Mouse (Mus musculus): ENCODE measurements at regions not wholly inside any gene's neighbourhood (a gene's known extent, or its start where the extent isn't known, plus 50 kb on each side); places are given as distances from the start of the nearest gene placed in this dataset.

DNA sequence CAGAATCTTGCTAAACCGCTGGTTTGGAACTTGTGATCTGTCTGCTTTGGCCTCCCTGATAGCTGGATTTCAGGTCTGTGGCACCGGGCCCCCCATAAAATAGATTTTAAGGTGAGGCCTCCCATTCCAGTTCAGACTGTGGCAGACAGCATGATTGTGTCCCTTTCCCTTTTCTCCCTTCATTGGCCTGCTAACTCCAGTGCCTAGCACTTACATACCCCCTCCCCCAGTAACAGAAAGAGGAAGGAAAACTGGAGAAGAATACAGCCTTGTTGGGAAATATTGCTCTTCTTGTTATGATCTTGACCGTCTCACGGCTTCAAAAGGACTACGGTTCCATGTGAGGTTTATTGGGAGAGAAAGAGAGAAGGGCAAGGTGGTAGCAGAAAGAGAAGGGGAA is 99.7 kb upstream of the Lgalsl start:
- no peak for ATAC-seq
- H3K4me1 ChIP-seq, result no peaks in the 10 kb centered on the region
- no peak overlapping the region for H3K4me2 ChIP-seq
- no peak overlapping the region for H3K4me3 ChIP-seq
- no peak overlapping the region for H3K27ac ChIP-seq
- 64% methylated on average over 5 of the region's 5 CpGs for WGBS (ENCODE audit: insufficient replicate concordance)
- H3K9me3 ChIP-seq (replicated peaks), result no peaks in the 10 kb centered on the region
- H3K9ac ChIP-seq, result no peak overlapping the region
- no peaks in the 10 kb centered on the region for H3K36me3 ChIP-seq
- peaks cover 3% of the 10 kb centered on the region; the same call in 1 of the 2 replicates for H3K27me3 ChIP-seq (replicated peaks)

DNA sequence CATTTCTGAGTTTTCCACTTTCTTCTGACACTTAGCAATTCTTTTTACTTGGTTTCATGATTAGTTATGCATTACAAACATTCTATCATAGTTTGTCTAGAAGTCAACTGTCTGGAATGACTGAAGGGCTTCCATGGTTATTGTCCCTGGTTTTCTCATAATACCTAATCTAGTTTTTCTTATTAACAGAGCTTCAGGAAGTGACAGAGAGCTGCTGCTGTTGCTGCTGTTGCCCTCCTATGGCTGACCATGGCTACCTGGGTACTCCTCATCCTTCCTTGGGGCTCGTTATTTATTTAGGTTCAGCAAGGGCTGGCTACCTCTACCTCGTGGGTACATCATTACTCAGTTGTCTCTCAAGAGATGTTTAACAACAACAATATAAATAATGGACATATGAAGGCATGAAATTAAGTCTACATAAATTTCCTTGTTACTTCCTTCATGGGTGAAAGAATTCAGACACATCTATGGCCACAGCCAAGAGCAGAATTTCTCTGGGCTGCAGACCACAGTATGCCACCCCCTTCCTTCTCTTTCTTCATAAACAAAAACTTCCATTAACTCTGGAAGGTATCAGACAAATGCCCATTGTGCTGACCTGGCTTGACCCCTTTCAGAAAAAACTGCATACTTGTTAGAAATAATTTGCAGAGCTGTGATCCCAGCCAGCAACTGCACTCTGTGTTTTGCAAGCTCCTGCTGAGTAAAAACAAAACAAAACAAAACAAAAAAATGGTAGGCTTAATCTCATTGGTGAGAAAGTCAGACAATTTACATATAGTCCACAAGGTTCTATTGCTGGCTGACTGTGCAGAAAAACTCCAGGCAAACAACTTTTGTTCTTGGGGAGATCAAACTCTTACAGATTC is 103.6 kb upstream of the Lgalsl start:
- Histone ChIP-seq H3K4me2 (no peak overlapping the region), H3K27ac (no peak overlapping the region), H3K9ac (no peak overlapping the region), H3K36me3 (no peaks in the 10 kb centered on the region), H3K9me3 (replicated peaks) (no peaks in the 10 kb centered on the region), H3K4me1 (peaks cover 4% of the 10 kb centered on the region; the same call in 1 of the 2 replicates), H3K4me3 (no peak overlapping the region), H3K27me3 (replicated peaks) (peaks cover 3% of the 10 kb centered on the region; the same call in 1 of the 2 replicates)
- WGBS (ENCODE audit: insufficient replicate concordance), result 32% methylated on average over 2 of the region's 2 CpGs
- no peak for ATAC-seq

DNA sequence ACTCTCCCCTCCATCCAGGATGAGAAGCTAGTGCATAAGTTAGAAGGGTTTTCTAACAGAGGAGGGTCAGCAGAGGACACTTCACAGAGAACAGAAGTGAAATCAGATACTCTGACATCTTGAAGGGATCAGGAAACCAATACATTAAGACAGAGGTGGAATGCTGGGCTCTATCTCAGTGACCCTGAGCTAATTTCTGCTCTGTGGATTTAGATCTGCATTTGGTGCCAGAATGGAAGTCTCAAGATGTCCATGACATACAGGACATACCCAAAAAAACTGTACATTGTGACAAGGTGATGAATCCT is 104.2 kb upstream of the Lgalsl start:
- H3K9me3 ChIP-seq (replicated peaks), result no peaks in the 10 kb centered on the region
- H3K27me3 ChIP-seq (replicated peaks), result peaks cover 3% of the 10 kb centered on the region; the same call in 1 of the 2 replicates
- no peak overlapping the region for H3K9ac ChIP-seq
- ATAC-seq, result no peak
- H3K4me1 ChIP-seq, result peaks cover 4% of the 10 kb centered on the region; the same call in 1 of the 2 replicates
- no peak overlapping the region for H3K4me3 ChIP-seq
- H3K36me3 ChIP-seq, result no peaks in the 10 kb centered on the region
- no peak overlapping the region for H3K4me2 ChIP-seq
- H3K27ac ChIP-seq, result no peak overlapping the region

DNA sequence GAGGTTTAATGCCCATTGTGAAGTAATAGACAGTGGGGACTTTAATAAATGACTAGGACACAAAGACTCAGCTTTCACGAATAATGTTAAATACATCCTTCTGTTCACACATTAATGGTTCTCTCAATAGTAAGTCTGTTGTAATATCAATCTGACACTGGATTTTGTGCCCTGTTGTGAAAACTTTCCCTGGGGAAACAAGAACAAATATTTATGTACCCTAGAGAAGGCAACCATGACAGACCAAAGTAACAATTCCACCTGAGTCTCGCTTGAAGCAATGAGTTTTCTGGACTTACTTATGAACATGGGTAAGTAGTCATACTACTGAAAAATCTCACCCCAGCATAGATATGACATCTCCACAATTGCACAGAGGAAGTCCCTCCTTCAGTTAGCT is 105.1 kb upstream of the Lgalsl start:
- Histone ChIP-seq H3K27me3 (replicated peaks) (peaks cover 3% of the 10 kb centered on the region; the same call in 1 of the 2 replicates), H3K4me1 (peaks cover 4% of the 10 kb centered on the region; the same call in 1 of the 2 replicates), H3K36me3 (no peaks in the 10 kb centered on the region), H3K4me3 (no peak overlapping the region), H3K9ac (no peak overlapping the region), H3K9me3 (replicated peaks) (no peaks in the 10 kb centered on the region), H3K27ac (no peak overlapping the region), H3K4me2 (no peak overlapping the region)
- ATAC-seq, result no peak
- WGBS (ENCODE audit: insufficient replicate concordance), result 69% methylated on average over 2 of the region's 2 CpGs

DNA sequence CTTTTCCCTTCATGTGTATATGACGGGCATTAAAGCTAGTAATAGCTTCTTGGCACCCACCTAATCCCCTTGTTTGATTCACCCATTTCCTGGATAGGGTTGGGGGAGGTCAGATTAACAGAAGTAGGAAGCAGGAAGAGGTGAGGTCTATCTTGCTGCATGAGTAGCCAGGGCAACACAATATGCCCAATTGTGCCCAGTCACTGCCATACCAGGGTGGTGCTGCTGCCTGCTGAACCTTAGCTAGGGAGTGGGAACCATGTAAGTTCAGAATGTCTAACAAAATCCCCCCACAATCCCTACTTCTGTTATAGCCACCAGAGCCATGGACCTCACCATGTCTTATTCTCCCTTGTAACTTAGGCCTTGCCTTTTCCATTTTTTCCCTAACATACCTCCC is 106.1 kb upstream of the Lgalsl start:
- Histone ChIP-seq H3K4me1 (peaks cover 4% of the 10 kb centered on the region; the same call in 1 of the 2 replicates), H3K4me2 (no peak overlapping the region), H3K9ac (no peak overlapping the region), H3K36me3 (no peaks in the 10 kb centered on the region), H3K9me3 (replicated peaks) (no peaks in the 10 kb centered on the region), H3K4me3 (no peak overlapping the region), H3K27me3 (replicated peaks) (peaks cover 3% of the 10 kb centered on the region; the same call in 1 of the 2 replicates), H3K27ac (no peak overlapping the region)
- WGBS (ENCODE audit: insufficient replicate concordance), result 72% methylated on average over 1 of the region's 1 CpGs
- no peak for ATAC-seq

DNA sequence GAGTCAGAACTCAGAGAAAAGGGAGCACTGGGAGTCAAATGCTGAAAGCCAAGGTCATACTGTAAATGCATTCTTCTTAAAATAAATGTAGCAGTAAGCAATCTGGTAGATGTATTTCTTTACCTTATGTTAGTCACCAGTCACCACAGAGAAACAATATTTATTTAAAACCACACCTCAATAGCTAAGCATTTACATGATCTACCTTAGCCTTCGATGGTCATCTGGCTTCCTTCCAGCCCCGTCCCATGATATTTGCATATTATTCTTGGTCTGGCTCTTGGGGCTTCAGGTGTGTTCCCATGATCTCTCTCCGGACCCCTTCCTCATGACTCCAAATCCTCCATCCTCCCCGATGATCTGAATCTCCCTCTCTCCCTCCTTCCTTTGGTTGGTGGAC is 107.1 kb upstream of the Lgalsl start:
- Histone ChIP-seq H3K27me3 (replicated peaks) (peaks cover 3% of the 10 kb centered on the region; the same call in 1 of the 2 replicates), H3K27ac (no peak overlapping the region), H3K4me2 (no peak overlapping the region), H3K4me3 (no peak overlapping the region), H3K9me3 (replicated peaks) (no peaks in the 10 kb centered on the region), H3K4me1 (peaks cover 4% of the 10 kb centered on the region; the same call in 1 of the 2 replicates), H3K36me3 (no peaks in the 10 kb centered on the region), H3K9ac (no peak overlapping the region)
- WGBS (ENCODE audit: insufficient replicate concordance), result 79% methylated on average over 4 of the region's 4 CpGs
- ATAC-seq, result no peak

DNA sequence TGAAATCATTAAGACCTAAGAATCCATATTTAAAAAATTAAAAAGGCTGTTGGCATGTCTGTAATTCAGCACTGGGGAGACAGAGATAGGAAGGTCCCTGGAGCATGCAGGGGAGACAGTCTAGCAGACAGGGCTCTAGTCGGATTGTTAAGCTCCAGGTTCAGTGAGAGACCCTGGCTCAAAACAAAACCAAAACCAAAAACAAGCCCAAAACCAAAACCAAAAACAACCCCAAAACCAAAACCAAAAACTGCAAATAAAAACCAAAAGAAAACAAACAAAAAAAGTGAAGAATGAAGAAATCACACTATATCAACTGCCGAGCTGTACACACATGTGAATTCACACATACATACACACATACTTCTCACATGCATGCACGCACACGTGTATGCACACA is 108.8 kb upstream of the Lgalsl start:
- H3K36me3 ChIP-seq, result no peaks in the 10 kb centered on the region
- H3K27me3 ChIP-seq (replicated peaks), result peaks cover 3% of the 10 kb centered on the region; the same call in 1 of the 2 replicates
- H3K9me3 ChIP-seq (replicated peaks), result no peaks in the 10 kb centered on the region
- no peak overlapping the region for H3K4me3 ChIP-seq
- no peak overlapping the region for H3K27ac ChIP-seq
- peaks cover 4% of the 10 kb centered on the region; the same call in 1 of the 2 replicates for H3K4me1 ChIP-seq
- H3K4me2 ChIP-seq, result no peak overlapping the region
- H3K9ac ChIP-seq, result no peak overlapping the region
- 63% methylated on average over 4 of the region's 4 CpGs for WGBS (ENCODE audit: insufficient replicate concordance)
- ATAC-seq, result no peak

DNA sequence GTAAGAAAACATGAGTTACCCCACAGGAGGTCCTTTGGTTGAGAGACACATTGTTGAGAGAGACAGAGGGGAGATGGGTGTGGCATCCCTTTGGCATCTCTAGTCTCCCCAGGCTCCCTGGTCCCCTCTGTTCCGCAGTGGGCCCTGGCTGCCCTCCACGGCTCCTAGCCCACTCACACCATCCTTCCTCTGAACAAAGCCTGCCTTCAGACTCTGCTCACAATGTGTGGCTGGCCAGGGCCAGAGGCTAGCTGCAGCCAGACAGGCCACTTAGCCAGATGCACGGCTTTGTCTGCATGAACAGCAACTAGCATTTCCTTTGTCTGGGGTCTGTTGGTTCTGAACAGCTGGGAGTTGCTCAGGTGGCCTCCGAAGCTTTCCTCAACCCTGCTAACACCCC is 110.7 kb upstream of the Lgalsl start:
- Histone ChIP-seq H3K36me3 (no peaks in the 10 kb centered on the region), H3K9me3 (replicated peaks) (no peaks in the 10 kb centered on the region), H3K4me1 (no peaks in the 10 kb centered on the region), H3K27ac (no peak overlapping the region), H3K4me3 (no peak overlapping the region), H3K27me3 (replicated peaks) (no peaks in the 10 kb centered on the region; the same call in 1 of the 2 replicates), H3K4me2 (no peak overlapping the region), H3K9ac (no peak overlapping the region)
- 57% methylated on average over 4 of the region's 4 CpGs for WGBS (ENCODE audit: insufficient replicate concordance)
- ATAC-seq, result no peak

DNA sequence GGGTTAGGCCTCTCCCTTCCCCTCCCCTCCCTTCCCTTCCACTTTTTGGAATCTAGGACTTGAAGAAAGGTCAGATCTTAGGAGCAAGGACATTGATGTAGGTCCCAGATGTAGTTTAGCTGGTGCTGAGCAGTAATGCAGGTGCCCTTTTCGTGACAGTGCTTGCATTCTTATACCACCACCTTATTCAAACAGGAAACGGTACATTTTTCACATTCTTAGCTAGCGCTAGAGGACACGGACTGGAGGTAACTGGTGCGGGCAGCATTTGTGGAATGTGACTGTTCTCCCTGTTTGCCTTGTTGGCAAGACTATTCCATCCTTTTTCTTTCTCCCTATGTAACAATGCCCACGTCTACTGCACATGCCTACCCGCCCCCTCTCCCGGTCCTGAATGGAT is 124.7 kb upstream of the Lgalsl start:
- Histone ChIP-seq H3K27me3 (replicated peaks) (peaks cover 9% of the 10 kb centered on the region; the same call in 1 of the 2 replicates), H3K9ac (no peak overlapping the region), H3K9me3 (replicated peaks) (no peaks in the 10 kb centered on the region), H3K27ac (no peak overlapping the region), H3K4me1 (peaks cover 14% of the 10 kb centered on the region), H3K36me3 (no peaks in the 10 kb centered on the region), H3K4me3 (no peak overlapping the region), H3K4me2 (no peak overlapping the region)
- no peak for ATAC-seq
- WGBS (ENCODE audit: insufficient replicate concordance), result 55% methylated on average over 8 of the region's 8 CpGs

DNA sequence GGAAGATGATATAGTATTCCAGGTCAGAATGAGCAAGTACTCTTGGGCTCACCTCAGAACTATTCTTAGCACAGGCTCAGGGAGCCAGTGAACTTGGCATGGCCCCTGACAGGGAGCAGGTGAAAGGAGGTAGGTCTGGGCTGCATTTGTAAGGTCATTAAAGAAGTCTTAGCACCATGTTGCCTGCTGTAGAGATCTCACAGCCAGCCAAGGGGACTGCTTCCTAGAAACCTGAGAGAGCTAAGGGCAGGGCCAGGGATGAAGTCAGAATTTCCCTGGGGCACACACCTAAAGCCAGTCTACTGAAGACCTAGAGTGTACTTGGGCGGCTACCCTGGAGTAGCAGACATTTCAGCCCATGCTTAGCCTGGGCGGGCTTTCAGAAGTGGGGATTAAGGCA is 126.9 kb upstream of the Lgalsl start:
- H3K4me2 ChIP-seq, result peak overlapping the region; percentile 21; the same call in 1 of the 2 replicates
- no peaks in the 10 kb centered on the region for H3K9me3 ChIP-seq (replicated peaks)
- peaks cover 14% of the 10 kb centered on the region for H3K4me1 ChIP-seq
- WGBS (ENCODE audit: insufficient replicate concordance), result 39% methylated on average over 2 of the region's 2 CpGs
- H3K36me3 ChIP-seq, result no peaks in the 10 kb centered on the region
- peaks cover 9% of the 10 kb centered on the region; the same call in 1 of the 2 replicates for H3K27me3 ChIP-seq (replicated peaks)
- no peak for ATAC-seq
- H3K4me3 ChIP-seq, result no peak overlapping the region
- no peak overlapping the region for H3K9ac ChIP-seq
- H3K27ac ChIP-seq, result peak overlapping the region; percentile 43; the same call in 1 of the 2 replicates

DNA sequence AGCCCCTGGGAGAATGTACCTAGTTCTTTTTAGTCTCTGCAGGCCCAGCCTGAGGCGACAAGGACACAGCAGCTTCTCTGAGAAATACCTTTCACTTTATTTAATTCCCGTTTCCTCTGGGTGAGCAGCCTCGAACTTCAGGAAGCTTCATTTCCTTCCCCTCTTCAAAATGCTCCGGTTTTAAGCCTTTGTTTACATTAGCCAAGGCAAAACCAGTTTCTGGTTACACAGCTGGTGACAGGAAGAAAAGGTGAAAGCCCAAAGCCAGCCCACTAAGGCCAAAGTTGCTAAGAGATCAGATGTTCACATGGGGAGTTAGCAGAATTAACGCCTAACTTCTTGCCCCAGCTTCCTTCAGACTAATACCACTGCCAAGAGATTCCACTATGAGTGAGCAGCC is 127.4 kb upstream of the Lgalsl start:
- no peaks in the 10 kb centered on the region for H3K36me3 ChIP-seq
- peak overlapping the region; percentile 21 for H3K4me2 ChIP-seq
- no peak overlapping the region for H3K4me3 ChIP-seq
- H3K9ac ChIP-seq, result 0 out of 2 replicates have a peak overlapping the region, but pooled peaks have one; percentile 7
- peak overlapping the region; percentile 43; the same call in 1 of the 2 replicates for H3K27ac ChIP-seq
- H3K27me3 ChIP-seq (replicated peaks), result peaks cover 9% of the 10 kb centered on the region; the same call in 1 of the 2 replicates
- no peak for ATAC-seq
- no peaks in the 10 kb centered on the region for H3K9me3 ChIP-seq (replicated peaks)
- peaks cover 14% of the 10 kb centered on the region for H3K4me1 ChIP-seq
- 11% methylated on average over 5 of the region's 5 CpGs for WGBS (ENCODE audit: insufficient replicate concordance)

DNA sequence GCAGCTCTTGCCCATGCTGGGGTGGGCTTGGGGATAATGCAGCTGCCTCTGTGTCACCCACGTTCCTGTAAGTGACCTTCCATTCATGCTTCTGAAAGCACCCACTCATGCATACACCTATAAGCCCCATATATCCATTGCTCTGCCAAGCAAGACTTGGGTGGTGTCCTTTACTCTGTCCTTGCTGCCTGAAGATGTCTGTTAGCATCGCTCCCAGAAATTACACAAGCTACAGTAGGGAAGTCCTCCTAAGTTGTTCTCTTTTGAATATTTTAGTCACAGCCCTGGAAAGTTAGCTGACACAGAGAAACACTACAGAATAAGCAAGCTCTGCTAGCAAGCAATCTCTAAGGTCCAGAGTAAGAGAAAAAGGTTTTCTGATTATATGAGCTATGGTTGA is 129.2 kb upstream of the Lgalsl start:
- ATAC-seq, result no peak

More for the DNA sequence above, 129.2 kb upstream of the Lgalsl start:
- no peak overlapping the region for H3K9ac ChIP-seq
- H3K27me3 ChIP-seq (replicated peaks), result peaks cover 6% of the 10 kb centered on the region; the same call in 1 of the 2 replicates
- no peak overlapping the region for H3K4me3 ChIP-seq
- WGBS (ENCODE audit: insufficient replicate concordance), result 71% methylated on average over 2 of the region's 2 CpGs
- no peaks in the 10 kb centered on the region for H3K36me3 ChIP-seq
- 0 out of 2 replicates have a peak, but pooled peaks cover 6% of the 10 kb centered on the region for H3K9me3 ChIP-seq (replicated peaks)
- peaks cover 14% of the 10 kb centered on the region for H3K4me1 ChIP-seq
- H3K4me2 ChIP-seq, result no peak overlapping the region
- no peak overlapping the region for H3K27ac ChIP-seq
